Mouse (Mus musculus) mouse trophoblast stem cell (cell line): ENCODE data around the gene Eif4h.
"Not testable (repeated sequence)": the region's sequence is repeated elsewhere in the genome, so short reads cannot be mapped to it uniquely, and the experiment has no call there.

Experiments used
- in situ Hi-C, 2 experiments: fragments of 300-500 bp; cut with MseI, MboI; formaldehyde crosslinking; loops; 2 replicates in 1 of 2; 3 replicates in 1 of 2; pipeline ENCODE4 v1.15.1; 2025

Gene Eif4h

DNA sequence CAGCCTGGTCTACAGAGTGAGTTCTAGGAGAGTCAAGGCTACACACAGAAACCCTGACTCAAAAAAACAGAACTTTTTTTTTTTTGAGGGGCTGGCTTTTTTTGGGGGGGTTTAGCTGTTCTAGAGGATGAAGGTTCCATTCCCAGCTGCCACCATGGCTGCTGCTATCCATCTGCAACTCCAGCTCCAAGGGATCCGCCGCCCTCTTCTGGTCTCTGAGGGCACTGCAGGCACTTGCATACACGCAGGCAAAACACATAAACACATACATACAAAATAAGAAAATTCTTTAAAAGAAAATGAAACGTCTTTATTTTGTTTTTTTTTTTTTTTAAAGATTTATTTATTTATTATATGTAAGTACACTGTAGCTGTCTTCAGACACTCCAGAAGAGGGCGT lies 11.6 kb upstream of the Eif4h start:
- in situ Hi-C loops: loop anchor here in 1 of 2 experiments (10.0 kb wide), 1 partner anchor 54 kb away; no protein-coding TSS in a partner anchor

DNA sequence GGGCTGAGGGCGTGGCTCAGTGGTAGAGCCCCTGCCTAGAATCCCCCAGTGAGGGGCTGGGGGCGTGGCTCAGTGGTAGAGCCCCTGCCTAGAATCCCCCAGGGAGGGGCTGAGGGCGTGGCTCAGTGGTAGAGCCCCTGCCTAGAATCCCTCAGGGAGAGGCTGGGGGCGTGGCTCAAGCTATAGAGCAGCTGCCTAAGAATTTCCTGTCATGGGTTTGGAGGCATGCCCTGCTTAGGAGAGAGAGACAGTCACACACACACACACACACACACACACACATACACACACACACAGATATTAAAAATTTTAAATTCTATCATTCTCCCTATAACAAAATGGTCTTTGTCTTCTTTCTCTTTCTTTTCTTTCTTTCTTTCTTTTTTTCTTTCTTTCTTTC lies 9.7 kb upstream of the Eif4h start:
- in situ Hi-C loops: not testable (repeated sequence)

DNA sequence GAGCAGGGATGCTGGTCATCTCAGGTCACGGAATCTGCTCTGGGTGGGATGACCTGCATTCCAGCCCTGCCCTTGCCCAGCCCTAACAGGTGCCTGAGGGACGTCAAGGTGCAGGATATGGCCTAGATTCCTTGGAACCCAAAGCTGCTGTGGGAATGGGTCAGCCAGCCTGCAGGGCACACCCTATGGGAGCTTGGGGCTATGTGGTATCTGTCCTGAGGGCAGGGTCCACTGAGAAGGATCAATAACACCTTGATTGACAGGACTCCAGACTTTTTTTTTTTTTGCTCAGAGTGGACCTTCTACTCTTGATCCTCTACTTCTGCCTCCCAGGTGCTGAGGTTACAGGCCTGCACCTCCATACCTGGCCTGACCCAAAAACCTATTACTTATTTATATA lies 8.1 kb upstream of the Eif4h start:
- in situ Hi-C loops: no loop called here

DNA sequence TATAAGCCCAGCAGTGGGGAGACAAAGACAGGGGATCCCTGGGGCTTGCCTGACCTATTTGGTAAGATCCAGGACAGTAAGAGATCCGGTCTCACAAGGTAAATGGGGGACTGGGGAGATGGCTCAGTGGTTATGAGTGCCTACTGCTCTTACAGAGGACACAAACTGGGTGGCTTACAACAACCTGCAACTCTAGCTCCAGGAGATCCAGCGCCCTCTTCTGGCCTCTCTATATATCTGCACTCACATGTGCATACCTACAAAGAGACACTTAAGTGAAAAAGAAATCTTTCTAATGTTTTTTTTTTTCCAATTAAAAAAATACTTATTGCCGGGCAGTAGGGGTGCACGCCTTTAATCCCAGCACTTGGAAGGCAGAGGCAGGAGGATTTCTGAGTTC lies 7.2 kb upstream of the Eif4h start:
- in situ Hi-C loops: no loop called here

DNA sequence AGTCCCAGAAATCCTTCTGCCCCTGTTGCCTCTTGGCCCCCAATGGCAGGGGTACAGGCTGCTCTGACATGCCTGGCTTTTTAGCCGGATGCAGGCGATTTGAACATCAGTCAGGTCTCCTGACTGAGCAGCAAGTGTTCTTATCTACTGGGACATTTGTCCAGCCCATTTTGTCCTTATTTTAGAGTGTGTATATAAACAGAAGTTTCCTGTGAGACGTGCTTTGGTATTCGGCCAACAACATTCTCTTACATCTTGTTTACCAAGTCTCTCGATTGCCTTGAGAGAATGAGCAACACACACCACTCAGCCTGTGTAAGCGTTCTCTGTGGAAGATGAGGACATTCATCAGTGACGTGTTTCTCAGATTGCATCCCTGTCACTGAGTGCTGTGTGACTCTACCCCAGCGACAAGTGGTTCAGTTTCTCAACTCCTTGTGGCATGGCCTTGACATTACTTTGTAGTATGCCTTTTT lies 5.4 kb upstream of the Eif4h start:
- in situ Hi-C loops: no loop called here

DNA sequence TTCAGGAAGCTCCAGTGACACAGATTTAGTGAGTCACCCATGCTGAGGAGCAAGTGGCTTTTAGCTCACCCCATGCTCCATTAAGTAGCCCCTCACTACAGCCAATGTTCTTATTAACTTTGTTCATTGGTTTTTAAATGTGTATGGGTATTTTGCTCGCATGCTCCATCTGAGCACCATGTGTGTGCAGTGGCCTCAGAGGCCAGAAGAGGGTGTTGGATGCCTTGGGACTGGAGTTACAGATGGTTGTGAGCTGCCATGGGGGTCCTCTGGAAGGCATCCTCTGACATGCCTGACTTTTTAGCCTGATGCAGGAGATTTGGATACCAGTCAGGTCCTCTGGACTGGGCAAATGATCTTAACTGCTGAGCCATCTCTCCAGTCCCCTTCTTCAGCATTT lies 4.8 kb upstream of the Eif4h start:
- in situ Hi-C loops: no loop called here

DNA sequence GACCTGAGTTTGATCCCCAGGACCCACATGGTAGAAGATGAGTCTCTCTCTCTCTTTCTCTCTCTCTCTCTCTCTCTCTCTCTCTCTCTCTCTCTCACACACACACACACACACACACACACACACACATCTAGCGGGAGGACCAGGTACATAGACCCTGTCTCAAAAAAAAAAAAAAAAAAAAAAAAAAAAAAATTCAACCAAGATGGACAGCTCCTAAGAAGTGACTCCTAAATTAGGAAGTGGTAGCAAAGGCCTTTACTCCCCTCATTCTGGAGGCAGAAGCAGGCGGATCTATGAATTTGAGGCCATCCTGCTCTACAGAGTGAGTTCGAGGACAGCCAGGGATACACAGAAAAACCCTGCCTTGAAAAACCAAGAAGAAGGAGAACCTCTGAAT lies 1.1 kb upstream of the Eif4h start:
- in situ Hi-C loops: no loop called here

DNA sequence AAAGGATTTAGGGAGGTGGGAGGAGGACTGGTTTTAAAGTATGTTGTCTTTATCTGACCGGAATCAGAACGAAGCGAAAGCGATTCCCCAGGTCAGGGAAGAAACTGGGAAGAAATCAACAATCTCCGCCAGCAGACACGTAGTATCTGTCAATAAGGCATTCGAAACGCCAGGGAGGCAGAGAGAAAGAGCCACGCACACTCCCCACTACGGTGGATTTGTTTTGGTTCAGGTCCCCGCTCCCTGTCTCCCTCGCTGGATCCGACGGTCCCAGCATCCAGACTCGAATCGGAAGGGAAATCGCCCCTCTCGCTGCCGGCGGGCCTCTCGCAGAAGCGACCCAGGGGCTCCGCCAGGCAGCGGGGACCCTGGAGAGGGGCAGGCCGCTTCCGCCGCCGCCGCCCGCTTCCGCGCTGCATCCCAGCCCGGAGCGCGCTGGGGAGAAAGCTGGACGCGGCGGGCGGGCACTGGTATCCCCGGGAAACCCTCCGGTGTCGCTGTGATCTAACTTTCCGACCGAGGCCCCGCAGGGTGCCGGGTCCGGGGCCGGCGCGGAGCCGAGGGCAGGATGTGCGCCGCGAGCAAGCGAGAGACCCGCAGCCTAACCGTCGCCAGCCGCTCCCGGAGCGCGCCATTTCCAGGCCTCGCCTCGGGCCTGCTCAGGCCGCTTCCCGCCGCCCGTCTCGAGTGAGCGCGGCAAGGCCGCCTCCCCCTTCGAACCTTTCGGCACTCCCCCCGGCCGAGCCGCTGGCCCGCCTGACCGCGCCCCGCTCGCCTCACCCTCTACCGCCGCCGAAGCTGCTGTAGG lies 625 bp downstream of the Eif4h start:
- in situ Hi-C loops: no loop called here

DNA sequence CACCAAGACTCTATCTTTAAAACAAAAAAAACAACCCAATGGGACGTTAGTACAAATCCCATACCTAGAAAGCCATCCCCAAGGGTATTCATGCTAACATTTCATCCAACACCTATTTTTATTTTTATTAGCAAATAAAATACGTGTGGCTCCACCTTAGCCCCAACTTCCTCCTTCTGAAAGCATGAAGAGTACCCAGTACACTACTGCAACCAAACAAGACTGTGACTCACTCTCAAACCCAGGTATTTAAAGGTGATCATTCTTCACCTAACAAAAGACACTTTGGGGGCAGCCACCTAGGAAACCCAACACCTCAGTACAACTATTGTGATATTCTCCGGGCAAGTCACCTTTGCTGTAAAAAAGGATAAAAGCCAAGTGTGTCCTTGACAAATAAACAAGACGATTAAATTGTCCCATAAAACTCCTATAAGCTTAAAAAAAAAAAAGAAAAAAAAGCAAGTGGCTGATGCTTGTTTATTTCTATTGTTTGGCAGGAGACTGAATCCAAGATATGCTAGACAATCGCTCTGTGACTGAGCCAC lies 1.4 kb downstream of the Eif4h start:
- in situ Hi-C loops: no loop called here

DNA sequence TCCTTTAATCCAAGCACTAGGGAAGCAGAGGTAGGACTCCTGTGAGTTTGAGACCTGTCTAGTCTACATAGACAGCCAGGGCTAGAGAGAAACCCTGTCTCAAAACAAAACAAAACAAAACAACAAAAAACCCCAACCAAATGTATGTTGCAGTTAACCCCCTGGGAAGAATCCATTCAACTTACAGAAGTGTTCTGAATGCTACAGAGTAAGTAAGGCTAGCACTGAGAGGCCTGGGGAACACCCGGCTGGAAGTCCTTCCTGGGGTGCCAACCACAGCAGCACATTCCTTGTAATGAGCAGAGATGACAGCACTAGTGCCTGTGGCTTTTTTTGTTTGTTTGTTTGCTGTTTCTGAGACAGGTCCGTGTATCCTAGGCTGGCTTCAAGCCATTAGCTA lies 6.4 kb downstream of the Eif4h start:
- in situ Hi-C loops: no loop called here

DNA sequence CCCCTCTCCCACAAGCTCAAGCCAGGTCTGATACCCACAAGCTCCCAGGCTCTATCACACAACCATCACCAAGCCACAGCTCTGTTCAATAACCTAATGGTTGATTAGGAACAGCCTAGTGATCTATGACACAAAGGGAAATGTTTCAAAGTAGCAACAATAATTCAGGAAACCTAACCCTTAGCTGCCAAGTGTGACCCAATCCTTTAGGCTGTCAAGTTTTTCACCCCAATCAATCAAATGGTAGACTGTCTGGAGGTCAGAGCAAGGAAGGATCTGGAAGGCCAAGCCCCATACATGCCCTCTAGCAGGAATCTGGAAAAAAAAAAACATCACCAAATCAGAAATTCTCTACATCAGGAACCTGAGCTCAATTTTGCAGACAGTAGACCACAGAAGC lies 8.5 kb downstream of the Eif4h start:
- in situ Hi-C loops: no loop called here

DNA sequence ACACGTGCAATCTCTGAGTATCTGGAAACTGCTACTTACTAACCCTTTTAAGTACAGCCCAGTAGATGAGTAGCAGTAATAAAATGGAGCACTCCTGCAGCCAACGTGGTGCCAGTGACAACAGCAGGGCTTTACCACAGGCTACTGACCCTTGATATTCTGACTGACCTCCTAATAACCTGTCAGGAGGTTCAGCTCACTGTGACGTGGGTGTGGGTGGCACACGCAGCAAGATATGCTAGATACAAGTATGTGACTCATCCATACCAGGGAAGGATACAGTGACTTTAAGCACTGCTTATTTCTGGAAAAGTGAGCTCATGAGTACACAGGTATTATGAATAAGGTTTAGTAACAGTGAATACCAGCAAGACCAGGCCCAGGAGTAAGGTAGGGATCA lies 9.8 kb downstream of the Eif4h start:
- in situ Hi-C loops: no loop called here

DNA sequence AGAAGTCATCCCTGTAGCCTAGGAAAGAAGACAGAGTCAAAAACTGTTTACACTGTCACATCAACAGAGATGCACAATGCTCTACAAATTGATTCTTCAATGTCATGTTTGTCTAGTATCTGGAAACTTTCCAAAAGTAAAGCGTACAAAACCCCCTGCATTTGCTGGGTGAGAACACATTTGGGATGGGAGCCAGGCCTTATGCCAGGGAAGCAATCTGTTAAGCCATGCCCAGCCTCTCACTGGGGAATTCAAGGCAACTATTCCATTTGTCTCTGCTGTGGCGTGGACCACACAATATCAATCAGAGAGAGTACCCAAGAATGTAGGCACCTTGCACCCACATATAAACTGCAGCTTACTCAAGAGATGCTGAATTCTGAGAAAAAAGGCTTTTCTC lies 17.2 kb downstream of the Eif4h start:
- in situ Hi-C loops: no loop called here

DNA sequence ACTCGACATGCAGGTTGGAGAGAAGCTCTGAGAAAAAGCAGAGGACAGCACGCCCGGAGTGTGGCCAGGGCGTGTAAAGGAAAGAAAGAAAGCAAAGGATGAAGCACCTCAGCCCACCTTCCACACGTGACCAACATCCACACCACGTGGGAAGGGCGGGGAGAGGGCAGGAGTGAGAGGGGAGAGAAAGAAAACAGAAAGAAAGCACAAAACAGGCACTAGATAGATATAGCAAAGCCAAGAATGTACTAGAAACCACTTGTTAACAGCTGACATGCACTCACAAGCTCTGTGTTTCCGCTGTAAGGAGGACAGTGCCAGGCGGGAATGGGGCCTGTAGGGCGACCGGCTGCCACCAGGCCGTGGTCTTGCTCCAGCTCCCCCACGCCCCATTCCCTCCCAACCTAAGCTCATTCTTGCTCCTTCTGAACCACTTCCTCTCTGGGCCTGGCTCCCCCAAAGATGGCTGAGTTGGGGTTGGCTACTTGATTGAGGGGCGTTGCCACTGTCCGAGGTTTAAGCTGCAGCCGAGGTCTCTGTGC lies 18.1 kb downstream of the Eif4h start:
- in situ Hi-C loops: no loop called here

DNA sequence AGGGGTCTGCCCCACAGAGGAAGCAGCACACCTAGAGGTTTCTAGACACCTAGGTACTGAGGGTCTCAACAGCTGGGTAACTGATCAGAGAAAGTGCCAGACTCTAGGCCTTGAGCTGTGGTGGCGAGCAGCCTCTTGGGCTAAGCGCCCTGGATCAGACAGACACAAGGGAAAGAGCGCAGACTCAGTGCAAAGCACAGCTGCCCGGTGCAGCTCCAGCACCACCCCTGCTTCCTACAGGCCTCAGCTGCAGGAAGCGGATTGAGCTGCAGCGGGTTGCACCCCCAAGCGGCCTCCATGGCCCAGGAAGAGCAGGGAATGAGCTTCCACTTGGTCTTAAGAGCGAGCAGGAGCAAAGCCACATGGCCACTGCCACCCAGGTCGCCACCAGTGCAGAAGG lies 18.8 kb downstream of the Eif4h start:
- in situ Hi-C loops: no loop called here

DNA sequence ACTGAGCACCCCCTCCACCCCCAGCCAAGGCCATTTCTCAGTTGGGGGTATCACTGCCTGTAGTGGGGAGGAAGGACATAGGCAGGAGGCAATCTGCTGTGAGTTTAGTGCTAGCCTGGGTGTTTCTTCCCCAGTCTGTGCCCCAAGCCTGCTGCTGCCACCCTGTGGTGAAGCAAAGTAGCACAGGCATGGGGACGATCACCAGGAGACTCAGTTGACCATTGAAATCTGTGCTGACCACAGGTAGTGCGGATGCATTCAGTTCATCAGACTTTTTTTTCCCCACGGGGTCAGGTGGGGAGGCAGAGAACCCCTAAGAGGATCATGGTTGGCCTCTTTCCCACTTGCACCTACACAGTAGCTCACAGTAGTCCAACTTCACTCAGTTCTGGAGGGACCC lies 22.2 kb downstream of the Eif4h start:
- in situ Hi-C loops: no loop called here

DNA sequence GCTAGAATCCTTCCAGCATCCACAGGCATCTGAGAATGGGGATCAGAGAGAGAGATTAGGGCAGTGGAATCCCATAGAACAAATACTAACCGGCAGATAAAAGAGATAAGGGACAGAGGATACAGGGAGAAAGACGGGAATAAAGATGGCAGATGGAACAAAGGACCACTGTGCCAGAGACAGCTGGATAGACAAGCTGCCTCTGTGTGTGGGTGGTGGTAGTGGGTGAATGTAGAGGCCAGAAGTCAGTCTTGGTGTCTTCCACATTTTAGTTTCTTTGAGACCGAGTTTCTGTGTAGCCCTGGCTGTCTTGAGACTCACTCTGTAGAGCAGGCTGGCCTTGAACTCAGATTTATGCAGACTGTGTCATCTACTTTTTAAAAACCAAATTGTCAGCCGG lies 23.5 kb downstream of the Eif4h start:
- in situ Hi-C loops: no loop called here

DNA sequence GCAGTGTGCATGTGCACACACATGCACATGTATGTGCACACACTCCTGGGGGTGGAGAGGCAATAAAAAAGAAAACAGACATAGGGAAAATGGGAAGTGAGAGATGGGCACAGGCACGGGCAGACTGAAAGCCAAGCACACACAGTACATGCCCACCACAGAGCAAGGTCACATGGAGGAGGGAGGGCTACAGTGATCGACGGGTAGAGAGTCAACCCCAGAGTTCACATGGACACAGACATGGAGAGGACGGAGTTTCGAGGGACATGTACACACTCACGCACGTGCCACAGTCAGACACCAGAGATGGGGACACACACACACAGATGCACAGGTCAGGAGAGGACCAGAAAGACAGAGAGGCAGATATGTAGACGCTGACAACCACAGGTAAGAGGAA lies 23.9 kb downstream of the Eif4h start:
- in situ Hi-C loops: no loop called here

DNA sequence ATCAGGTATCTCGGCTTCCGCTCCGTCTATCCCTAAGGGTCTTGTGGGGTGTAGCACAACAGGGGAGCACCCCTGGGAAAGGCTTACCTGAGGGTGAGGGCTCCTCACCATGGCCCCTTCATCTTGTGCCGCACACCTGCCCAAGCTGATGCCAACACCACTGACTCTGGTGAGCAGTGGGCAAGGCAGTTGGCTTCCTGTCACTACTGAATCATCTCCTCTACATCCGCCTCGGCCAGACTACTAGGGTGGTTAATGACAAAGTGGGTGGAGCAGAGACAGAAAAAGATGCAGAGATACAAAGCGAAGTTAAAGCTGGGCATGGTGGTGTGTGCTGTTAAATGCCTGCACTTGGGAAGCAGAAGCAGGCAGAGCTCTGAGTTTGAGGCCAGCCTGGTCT lies 24.5 kb downstream of the Eif4h start, which contains the start of gene Lat2:
Lat2 (minus strand) TSS at position 224 of the 400 bp plus-strand sequence.
- in situ Hi-C loops: no loop called here

DNA sequence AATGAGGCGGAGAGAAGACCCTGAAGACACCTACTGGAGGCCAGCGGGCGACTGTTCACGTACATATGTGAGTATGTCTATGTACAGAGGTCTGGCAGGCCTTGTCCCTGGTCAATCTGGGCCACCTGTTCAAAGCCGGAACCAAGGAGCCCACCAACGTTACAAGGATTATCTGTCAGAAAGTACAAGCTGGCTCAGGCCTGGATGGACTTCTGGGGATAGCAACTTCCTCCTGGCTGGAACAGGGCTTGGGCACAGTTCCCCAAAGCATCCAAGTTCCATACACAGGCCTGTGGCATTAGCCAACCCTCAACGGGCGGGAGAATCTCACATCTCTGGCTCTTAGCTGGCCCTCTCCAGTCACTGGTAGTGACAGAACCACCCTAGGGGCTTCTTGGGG lies 25.0 kb downstream of the Eif4h start:
- in situ Hi-C loops: no loop called here

DNA sequence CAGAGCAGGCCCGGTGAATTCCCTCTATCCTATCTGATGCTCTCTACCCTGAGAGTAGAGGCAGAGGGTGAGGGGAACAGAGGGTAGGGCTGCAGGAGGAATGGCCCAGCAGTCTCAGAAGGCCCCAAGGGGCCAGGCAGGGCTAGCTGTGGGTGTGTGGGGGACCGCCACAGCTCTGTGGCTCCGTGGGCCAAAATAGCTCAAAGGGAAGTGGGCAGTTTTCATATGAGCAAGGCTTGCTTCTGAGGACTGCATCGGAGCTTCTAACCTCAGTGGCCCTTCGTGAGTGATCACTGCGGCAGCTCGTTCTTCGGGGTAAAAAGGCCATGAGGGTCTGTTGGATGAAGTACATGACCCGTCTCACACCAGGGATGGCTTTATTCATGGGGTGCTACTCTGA lies 25.6 kb downstream of the Eif4h start:
- in situ Hi-C loops: no loop called here

DNA sequence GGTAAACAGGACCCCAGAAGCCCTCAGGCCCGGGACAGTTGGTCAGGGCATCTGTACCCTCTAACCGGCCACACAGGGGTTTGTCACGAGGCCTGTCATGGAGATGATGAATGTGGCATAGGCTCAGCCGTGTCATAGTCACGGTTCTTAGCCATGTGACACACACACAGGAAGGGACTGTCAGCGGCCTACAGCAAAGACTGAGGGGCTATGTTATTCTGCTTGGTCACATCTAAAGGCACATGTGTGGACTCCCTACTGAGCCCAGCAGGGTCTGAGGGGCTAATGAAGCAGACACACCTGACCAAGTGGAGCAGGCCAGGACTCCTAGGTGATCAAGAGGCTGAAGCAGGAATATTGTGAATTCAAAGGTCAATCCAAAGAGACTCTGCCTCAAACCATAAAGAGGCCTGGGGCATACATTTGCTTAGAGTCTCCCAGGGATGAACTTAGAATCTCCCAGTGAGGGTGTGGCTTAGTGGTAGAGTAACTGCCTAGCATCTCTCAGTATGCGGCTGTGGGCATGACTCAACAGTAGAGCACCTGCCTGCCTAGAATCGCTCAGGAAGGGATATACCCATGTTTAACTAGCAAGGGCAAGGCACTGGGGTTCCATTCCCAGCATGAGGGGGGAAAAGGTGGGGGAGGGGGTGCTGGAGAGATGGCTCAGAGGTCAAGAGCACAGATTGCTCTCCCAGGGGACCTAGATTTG lies 27.3 kb downstream of the Eif4h start:
- in situ Hi-C loops: no loop called here
